Mouse (Mus musculus) layer of hippocampus, adult 9-11 months (tissue): ENCODE data around the gene Smarcd2.

Source experiments
- DNase-seq: peaks from one replicate; pipeline ENCODE4 v3.0.0; 2022

The Smarcd2 gene

DNA sequence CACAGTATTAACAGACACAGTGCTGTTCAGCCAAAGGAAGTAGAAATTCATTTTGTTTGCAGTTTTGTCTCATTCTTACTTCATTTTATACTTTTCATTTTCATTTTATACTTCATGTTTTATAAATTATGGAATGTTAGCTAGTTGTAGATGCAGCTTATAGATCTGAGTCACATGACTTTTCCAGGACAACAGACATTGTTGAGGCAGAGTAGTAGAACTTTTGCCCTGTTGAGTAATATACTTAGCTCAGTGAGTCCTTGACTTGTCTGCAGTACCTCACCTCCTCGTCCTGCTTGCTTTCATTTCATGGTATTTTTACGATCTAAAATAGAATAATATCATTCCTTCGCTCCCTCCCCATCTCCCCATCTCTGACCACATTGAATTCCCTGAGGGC is 52.2 kb downstream of the Smarcd2 start:
- no peak for DNase-seq

DNA sequence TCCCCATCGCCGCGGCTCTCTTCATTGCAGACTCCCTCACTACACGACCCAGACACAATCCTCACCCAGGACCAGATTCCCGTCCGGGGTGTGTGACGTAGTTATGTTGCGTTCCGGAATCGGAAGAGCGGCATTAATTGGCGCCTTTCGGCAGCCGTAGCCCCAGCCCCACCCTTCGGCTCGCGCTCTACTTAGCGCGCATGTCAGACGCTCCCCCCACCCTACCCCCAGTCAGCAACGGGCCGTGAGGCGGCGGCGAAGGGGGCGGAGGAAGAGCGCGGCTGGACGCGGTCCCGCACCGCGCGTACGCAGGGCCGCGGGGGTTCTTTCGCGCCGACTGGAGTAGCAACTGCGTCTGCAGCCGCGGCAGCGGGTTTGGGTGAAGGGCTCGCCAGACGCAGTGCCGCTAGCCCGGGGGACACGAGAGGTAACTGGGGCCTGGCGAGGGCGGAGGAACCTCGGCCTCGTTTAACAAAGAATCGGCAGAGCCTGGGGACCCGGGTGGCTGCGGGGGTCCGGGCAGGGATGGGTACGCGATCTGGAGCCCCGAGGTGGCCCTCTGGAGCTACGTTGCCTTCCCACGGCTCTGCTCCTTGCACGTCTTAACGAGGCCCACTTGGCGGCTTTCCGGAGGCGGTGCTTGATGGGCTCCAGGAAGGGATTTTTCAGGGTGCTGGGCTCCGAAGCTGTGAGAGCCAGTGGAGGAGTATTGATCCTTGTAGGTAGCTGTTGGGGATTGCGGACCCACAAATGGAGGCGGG is 55.9 kb downstream of the Smarcd2 start, which contains the start of gene Ddx42:
Gene Ddx42 (plus strand): TSS at position 197 of the 761 bp plus-strand sequence.
- peak; percentile 95 for DNase-seq

DNA sequence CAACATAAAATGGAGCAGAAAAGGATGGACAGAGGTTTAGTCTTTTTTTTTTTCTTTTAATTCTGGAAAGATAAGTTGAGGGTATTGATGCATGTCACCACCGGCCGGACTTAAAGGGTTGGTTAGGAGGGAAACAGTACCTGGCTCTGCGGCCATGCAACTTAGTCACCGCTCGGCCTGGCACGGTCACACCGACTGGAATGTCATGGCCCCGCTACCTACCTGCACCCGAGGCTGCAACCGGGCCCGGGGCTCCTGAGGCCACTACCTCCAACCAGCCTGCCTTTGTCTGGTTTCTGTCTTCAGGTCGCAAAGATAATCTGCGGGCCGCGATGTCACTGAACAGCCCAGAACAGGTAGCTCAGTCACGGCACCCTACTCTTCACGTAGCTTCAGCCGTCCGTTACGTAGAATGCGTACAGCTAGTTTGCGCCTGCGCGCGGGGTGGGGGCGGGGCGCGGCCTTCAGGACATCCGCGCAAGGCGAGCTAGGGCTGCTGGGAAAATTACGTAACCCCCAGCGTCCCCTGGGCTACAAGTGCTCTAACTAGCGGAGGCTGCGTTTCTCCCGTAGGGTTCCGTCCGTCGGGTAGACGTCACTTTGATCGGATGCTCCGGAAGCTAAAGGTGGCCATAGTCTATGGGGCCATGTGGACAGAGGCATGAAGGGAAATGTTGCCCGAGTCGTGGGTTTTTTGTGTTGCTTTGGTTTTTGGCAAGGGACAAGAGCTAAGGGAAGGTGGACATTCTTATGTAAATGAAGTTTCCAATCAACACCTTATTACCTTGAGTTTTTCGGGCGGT is 56.6 kb downstream of the Smarcd2 start, which contains the start of gene Ccdc47:
Gene Ccdc47 (minus strand): TSS at position 418 of the 803 bp plus-strand sequence.
- peak; percentile 99 for DNase-seq

DNA sequence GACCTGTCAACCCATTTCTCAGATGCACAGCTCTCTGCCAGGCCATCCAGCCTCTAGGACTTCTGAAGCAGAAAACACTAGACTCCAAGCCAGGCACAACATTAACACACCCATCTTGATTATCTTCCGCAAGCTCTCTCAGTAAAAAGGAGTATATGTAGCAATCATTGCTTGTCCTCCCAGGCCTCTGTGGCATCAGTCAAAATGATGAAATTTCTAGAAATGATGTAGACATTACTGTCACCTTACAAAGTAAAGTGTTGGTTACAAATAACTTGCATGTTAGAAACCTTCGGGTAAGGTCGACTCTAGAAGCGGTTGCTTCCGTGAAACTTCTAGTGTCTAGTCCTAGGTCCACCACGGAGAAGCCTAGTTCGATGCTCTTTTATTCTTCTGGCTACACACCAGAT is 57.3 kb downstream of the Smarcd2 start:
- no peak for DNase-seq

DNA sequence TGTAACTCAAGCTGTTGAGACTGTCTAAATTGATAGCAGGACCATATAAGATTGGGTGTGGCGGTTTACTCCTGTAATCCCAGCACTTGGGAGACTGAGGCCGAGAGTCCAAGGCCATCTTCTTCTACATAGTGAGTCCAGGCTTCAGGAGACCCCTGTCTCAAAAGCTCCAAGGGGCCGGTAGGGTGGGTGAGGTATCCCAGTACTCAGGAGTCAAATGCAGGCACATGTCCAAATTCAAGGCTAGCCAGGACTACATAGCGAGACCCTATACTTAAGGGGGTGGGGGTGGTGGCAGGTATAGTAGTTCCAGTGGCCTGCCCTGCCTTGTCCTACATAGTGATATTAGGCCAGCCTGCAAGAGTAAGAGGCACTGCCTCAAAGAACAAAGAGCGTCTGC is 57.9 kb downstream of the Smarcd2 start:
- DNase-seq, result no peak
